Mouse (Mus musculus) forelimb bud, embryonic 11.5 days (tissue): Measurements from ENCODE around the gene Usp2.
"Not testable (repeated sequence)": the region's sequence is repeated elsewhere in the genome, so short reads cannot be mapped to it uniquely, and the experiment has no call there.

Experiments
- DNase-seq: peaks from one replicate; pipeline ENCODE4 v3.0.0-alpha.2; 2012; ENCODE audit warnings: low read depth, low spot score

Gene Usp2

DNA sequence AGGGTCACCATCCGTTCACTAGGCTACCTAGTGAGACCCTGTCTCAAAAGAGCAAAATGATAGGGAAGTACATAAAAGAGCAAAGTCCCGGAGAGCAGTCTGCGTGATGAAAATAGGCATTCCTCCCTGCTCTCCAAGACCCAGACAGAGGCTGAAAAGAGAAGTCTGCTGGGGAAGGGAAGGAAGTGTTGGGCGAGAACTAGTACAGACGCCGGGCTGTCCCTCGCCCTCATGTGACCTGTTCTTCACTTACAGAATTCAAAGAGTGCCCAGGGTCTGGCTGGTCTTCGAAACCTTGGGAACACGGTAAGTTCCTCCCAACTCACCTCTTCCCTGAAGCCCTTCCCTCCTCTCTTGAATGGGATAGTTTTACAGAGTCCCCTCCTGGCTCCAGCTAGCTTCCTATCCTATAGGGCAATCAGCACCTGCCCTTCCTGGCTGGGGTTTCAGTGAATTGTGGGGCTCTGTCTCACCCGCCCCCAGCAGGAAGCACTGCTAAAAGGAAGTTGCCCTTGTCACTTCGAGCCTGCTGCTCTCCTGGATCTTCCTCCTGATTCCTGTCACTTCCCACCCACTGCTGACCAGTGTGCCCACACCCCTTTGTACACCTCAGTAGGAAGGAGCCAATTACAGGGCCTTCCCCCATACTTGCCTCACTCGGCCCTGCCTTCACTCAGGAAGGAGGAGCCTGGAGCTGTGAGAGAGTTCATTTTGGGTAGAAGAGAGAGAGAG is 22.2 kb downstream of the Usp2 start:
- no peak for DNase-seq

DNA sequence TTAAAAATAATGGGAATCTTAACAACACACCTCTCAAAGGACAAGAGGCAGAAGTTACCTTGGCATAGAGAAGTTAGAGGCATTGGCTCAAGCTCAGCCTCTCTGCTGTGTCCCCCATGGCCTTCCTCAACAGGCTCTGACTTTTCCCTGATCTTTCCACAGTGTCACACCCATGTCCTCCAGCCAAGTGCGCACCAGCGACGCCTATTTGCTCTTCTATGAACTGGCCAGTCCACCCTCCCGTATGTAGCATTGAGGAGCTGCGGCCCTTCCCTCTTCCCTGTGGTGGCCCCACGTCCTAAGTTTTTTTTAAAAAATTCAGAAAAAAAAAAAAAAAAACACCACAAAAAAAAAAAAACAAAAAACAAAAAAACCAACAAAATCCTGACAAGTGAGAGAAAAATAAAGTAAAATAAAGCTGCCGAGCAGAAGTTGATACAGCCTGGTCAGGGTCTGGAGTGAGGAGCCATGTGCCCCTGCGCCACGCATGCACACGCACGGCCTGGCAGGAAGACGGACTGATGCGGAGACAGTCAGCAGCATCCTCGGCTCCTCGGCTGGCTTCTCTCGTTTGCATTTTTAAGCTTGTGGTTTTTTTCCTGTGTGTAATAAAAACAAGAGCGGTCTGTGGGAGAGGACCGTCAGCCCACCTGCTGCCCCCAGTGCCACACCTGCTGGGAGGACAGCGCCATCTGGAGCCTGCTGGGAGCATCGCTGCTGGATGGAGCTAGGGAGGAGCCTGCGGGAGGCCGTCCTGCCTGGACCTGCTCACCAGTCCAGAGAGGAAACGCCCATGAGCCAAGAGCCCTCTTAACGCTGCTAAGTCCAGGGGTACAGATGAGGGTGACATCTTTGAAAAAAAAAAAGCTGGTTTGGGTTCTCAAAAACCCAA is 27.0 kb downstream of the Usp2 start:
- peak; percentile 66 for DNase-seq

DNA sequence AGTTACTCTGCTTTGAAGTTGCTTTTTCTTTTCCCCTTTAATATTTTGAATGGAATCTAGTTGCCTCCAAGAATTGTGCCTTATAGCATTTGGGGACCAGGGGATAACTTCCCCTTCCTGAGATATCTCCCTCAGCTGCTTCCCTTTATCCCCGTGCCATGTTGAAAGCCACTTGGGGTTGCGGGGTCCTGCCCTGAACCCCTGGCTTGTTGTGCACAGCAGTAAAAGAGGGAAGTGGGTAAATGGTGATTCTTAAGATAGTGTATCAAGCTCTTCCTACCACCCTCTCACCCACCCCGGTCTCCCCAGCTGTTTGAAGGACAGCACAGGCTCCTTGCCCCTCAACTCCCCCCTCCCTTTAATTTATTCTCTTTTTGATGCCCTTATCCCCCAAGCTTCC is 27.9 kb downstream of the Usp2 start:
- DNase-seq, result no peak

DNA sequence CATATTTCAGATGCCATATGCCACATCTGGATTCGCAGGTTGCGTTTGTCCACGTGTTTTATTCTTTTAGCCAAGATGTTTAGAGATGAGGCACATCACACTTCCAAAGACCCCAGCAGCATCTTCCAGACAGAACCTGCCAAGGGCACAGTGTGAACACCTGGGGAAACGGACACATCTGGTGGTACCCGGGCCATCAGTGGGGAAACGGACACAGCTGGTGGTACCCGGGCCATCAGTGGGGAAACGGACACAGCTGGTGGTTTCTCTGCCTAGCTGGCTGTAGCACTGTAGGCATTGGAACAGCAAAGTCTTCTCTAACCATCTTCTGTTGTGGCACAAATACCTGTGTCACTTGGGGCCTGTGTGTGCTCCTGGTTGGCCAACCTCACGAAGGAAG is 29.0 kb downstream of the Usp2 start:
- no peak for DNase-seq

DNA sequence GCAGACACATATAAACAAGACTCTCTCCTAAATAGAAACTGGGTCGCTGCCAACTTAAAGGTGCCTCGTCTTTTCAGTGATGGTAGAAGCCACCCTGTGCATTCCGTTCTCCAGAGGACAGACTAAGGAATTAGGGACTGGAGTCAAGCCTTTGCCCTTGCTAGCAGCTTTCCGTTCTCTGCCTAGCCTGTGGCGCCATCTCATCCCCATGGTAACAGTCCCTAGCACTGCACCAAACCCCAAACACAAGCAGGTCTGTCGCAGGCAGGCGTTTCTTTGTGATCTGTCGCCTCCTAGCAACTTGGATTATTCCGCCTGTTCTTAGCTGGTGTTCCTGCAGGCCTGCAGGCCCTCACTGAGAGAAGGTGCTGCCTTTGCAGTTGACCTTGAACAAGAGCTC is 29.7 kb downstream of the Usp2 start:
- no peak for DNase-seq

DNA sequence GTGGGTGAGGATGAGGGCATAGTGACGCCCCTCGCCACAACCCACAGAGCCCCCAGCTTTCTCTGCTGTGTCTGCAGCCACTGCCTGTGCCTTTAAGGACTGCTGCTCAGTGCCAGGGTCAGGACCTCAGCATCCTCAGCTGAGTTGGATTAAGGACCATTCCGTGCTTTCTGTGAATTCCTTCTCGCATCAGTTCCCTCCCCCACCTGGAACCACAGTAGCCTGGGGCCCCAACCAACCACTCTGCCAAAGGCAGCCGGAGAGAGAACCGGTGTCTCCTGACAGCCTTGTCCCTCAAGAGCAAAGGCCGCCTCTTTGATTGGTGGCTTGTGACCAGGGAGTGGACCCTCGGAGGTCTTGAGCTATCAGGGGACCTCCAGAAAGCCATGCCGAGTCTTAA is 34.7 kb downstream of the Usp2 start, which contains the start of gene Mfrp:
TSS of gene Mfrp (plus strand) at position 240 of the 400 bp plus-strand sequence.
- DNase-seq, result no peak

DNA sequence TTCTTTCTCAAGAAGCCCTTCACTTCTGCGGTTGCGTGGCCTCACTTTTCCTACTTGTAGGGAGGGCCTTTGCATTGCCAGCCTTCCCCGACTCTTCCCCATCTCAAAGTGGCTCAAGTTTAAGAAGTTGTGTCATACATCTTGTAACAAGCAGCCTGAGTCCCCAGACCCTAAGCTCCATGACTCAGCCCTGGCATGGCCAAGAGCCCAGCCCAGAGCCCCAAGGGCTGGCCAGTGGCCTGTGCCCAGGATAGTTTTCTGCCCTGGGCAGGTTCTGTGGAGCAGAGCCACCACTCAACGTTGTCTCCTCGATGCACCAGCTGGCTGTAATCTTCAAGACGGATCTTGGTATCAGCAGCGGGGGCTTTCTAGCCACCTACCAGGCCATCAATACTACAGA is 38.1 kb downstream of the Usp2 start:
- DNase-seq, result no peak

DNA sequence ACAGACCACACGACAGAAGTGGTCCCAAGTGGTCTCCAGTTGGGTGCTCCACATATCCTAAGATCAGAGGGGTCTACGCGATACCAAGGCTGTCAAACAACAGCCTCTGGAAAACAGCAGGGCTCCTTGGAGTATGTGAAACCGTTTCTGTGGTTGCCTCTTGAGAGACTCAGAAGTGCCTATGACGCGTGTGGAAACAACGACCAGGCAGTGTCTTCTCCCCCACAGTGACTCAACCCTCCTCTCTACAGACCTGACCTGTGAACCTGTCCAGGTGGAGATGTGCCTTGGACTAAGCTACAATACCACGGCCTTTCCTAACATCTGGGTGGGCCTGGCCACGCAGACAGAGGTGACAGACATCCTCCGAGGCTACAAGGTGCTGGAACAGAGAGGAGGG is 39.0 kb downstream of the Usp2 start:
- DNase-seq, result no peak

DNA sequence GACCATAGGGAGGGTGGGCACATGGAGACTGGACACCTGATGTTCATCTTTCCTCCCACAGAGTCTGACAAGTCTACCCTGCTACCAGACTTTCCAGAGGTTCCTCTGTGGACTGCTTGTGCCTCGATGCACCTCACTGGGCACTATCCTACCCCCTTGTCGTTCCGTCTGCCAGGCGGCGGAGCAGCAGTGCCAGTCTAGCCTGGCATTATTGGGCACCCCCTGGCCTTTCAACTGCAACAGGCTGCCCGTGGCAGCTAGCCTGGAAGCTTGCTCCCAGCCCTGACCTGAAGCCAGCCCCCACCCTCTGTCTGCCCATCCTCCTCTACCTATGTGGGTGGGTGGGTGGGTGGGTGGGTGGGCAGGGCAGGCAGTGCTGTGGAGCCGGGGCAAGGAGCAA is 39.4 kb downstream of the Usp2 start:
- DNase-seq, result no peak

DNA sequence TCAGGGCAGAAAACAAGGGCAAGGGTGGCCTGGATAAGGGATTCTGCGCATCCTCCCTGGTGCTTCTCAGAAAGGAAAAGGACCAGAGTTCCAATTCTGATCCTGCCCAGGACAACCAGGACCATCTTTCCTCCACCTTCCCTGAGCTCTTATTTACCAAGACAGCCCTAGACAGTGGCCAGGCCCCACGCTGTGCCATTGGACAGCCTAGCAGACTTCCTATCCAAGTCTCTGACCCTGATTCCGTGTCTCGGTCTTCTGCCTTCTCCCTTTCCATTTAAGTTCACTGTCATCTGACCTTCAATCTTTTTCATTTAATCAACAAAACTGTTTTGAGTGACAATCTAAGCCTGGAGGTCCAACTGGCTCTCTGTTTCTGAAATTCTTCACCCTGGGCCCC is 39.8 kb downstream of the Usp2 start:
- DNase-seq, result no peak

DNA sequence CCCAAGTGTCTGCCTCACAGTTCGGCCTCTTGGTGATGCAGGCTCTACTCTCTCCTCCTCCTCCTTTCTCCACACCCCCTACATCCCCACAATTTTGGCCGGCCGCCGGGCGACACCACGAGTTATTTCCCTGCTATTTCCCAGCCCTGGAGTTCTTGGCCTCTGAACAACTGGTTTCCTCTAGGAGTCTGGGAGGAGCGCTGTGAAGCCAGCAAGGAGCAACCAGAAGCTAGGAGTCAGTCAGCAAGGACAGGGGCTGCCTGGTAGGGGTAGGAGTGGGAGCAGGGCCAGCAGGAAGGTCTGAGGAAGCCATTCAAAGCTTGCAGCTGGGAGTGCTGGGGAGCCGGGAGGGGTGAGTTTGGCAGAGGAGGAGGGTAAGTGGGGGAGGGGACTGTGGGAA is 40.3 kb downstream of the Usp2 start, which contains the start of gene C1qtnf5:
TSS of gene C1qtnf5 (plus strand) at position 136 of the 400 bp plus-strand sequence.
- no peak for DNase-seq

DNA sequence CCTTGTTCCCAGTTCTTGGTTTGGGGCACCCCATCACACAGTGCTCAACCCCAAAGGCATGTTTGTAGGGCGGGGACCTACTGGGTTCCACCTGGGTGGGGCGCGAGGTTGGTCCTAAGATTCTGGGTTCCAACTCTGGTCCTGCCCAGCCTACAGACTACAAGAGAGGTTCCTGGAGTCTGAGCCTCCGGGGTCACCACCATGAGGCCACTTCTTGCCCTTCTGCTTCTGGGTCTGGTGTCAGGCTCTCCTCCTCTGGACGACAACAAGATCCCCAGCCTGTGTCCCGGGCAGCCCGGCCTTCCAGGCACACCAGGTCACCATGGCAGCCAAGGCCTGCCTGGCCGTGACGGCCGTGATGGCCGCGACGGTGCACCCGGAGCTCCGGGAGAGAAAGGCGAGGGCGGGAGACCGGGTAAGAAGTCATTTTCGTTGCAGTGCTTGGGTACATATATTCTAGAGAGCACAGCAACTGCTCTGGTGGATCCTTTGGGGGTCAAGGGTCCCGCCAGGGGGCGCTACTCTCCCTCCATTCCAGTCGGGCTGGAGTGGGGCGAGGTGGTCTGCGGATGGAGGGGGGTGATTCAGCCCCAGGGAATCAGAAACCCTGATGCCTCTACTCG is 40.8 kb downstream of the Usp2 start:
- no peak for DNase-seq

DNA sequence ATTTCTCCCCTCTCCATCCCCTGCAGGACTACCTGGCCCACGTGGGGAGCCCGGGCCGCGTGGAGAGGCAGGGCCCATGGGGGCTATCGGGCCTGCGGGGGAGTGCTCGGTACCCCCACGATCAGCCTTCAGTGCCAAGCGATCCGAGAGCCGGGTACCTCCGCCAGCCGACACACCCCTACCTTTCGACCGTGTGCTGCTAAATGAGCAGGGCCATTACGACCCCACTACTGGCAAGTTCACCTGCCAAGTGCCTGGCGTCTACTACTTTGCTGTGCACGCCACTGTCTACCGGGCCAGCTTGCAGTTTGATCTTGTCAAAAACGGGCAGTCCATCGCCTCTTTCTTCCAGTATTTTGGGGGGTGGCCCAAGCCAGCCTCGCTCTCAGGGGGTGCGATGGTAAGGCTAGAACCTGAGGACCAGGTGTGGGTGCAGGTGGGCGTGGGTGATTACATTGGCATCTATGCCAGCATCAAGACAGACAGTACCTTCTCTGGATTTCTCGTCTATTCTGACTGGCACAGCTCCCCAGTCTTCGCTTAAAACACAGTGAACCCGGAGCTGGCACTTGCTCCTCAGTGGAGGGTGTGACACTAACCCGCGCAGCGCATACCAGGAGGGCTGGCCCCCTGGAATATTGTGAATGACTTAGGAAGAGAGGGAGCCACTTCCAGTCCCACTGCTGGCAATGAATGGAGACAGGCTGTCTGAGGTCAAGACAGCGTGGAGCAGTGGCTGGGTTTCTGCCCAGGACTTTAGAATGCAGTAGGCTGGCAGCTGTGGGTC is 41.6 kb downstream of the Usp2 start:
- no peak for DNase-seq

DNA sequence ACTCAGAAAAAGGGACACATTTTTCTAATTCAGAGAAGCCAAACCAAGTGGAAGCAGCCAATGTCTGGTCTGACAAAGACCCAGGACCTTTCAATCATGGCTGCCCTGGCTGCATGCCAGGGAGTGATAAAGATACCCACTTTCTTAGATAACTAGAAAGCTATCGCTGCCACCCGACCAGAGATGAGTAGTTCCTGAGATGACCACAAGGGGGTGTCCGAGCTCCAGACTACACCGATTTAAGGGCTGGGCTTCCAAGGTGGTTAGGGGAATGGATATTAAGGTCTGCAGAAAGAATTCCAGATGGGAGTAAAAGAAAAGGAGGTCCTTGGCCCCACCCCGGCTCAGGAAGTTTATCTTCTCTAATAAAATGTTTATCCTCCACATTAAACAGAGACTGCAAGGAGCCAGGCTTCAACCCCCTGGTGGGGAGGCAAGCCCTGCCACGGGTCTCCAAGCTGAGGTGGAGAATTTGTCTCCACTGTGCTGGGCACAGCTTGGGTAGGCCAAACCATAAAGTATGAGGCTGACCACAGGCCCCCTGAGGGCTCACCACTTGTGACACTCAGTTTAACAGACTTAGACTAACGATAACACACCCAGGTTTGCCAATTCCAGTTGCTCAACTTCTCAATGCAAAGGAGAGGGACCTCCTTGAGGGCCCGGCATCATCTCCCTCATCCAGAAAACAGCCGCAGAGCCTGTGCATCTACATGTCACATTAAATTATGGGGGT is 42.7 kb downstream of the Usp2 start:
- DNase-seq, result peak; percentile 81

DNA sequence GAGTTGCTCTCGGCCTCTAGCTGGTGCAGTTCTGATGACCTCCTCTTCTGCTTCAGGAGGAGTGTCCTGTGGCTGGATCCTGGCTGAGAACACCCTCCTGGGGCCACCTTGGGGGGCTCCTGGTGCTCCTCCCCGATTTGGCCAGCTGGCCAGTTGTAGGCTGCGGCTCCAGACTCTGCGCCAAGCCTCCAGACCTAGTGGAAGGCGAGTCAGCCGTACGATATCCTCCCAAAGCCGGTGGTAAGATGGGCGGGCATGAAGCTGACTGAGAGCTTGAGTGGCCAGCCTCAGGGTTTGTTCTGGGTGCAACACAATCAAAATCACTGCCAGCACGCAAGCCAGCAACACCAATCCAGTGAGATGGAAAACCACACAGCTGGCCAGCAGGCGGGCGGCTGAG is 45.1 kb downstream of the Usp2 start:
- DNase-seq, result not testable (repeated sequence)

DNA sequence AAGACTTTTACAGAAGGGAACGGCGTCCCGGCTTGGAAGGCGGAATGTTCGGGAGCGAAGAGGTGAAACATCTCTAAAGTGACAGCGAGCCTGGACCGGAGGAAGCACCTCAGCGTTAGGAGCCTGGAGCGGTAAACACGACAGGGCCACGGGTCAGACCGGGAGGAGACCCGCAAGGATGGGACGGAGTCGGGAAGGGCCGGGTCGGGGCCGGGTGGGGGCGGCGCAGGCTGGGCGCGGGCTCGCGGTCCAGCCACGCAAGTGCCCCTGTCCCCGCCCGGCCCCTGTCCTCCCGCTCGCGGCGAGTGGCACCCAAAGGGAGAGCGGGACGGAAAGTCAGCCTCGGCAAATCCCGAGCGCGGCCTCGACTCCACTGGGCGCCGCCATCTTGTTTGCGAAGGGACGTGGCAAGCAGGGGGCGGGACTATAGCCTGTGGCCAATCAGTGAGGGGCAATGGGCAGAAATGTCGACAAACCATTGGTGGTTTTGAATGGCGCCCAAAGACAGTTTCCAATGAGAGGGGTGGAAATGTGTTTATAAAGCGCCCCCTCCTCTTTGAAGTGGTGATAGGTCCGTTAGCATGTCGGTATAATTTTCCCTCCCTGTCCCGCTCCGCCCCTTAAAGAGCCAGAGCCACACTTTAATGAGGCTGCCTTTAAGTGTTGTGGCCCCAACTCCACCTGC is 46.4 kb downstream of the Usp2 start, which contains the start of the genes Gm49380 and Rnf26:
TSS of gene Gm49380 (minus strand) at position 396 of the 685 bp plus-strand sequence.
TSS of gene Rnf26 (minus strand) at position 413 of the 685 bp plus-strand sequence.
- peak; percentile 98 for DNase-seq

DNA sequence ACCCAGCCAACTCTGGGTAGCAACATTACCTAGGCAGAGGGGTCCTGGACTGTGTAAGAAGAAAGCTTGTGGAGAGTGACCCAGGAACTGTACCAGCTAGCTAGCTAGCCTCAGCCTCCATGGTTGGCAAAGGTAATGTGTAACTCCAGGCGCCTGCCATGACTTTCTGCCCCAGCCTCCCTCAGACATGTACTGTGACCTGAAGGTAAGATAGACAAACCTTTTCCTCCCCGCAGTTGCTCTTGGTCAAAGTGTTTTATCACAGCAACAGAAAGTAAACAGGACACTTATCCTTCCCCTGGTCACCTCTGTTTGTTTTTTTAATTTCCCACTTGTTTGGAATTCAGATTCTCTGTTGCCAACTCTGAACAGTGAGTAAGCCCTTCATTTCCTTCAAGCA is 47.6 kb downstream of the Usp2 start:
- DNase-seq, result no peak

DNA sequence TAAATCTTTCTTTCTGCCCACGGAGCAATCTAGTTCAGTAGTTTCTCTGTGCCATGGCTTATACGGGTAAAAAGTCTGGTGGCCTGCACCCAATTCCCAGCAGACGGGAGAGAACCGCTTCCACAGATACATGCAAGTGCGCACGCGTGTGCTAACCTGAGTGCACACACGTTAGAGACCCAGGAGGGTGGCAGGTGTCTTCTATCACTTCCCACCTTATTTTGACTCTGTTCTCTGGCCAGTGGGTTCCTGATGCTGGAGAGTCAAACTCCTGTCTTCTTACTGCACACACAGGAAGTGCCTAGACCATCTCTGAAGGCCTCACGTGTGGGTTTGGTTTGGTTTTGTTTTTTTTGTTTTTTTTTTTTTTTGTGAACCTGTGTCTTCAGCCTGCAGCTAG is 48.8 kb downstream of the Usp2 start:
- DNase-seq, result no peak

DNA sequence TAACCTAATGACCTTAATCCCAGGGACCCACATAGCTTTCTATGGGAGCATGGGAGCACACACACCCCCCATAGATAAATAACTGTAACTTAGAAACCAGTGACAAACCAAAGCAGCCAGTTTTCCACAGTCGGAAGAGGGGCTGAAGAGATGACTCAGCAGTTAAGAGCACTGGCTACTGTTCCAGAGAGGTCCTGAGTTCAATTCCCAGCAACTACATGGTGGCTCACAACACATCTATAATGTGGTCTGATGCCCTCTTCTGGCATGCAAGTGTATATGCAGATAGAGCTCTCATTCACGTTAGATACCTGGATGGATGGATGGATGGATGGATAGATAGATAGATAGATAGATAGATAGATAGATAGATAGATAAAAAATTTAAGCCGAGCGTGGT is 49.4 kb downstream of the Usp2 start:
- DNase-seq, result no peak

DNA sequence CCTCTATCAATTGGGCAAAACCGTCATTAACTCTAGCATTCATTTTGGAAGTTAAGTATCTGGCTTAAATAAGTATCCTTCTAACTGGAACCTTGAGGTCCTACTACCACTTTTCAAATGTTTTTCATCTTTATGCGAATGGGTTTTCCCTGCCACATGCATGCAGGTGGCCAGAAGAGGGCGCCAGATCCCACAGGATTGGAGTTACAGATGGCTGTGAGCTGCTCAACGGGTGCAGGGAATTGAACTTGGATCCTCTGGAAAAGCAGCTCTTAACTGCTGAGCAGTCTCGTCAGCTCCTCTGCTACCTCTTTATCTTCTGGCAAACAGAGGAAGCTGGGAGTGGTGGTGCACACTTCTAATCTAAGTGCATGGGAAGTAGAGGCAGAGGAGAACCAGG is 52.2 kb downstream of the Usp2 start:
- no peak for DNase-seq
